Mouse (Mus musculus) forebrain, embryonic 10.5 days (tissue): ENCODE measurements at regions not wholly inside any gene's neighbourhood (a gene's known extent, or its start where the extent isn't known, plus 50 kb on each side); places are given as distances from the start of the nearest gene placed in this dataset.

Experiments used
- DNase-seq: peaks from one replicate; pipeline ENCODE4 v3.0.0-alpha.2; 2017; ENCODE audit warnings: low spot score; ENCODE audit errors: extremely low spot score
- H3K27ac ChIP-seq: fragments of 300-500 bp; sonication (generic); 2 replicates; pipeline ENCODE4 v1.5.1; 2016; ENCODE audit warnings: mild to moderate bottlenecking
- H3K27me3 ChIP-seq: fragments of 300-500 bp; sonication (generic); 2 replicates; pipeline ENCODE4 v1.6.1; 2016; ENCODE audit warnings: mild to moderate bottlenecking; ENCODE audit not compliant: poor library complexity, severe bottlenecking
- H3K36me3 ChIP-seq: fragments of 300-500 bp; sonication (generic); replicated peaks from 2 replicates; pipeline ENCODE4 v1.6.1; 2016; ENCODE audit warnings: mild to moderate bottlenecking, moderate library complexity
- H3K4me1 ChIP-seq: fragments of 300-500 bp; sonication (generic); 2 replicates; pipeline ENCODE4 v1.6.1; 2016
- H3K4me3 ChIP-seq: fragments of 300-500 bp; sonication (generic); 2 replicates; pipeline ENCODE4 v1.5.1; 2016; ENCODE audit warnings: mild to moderate bottlenecking, moderate library complexity
- H3K9me3 ChIP-seq: fragments of 300-500 bp; sonication (generic); 2 replicates; pipeline ENCODE4 v1.6.1; 2016; ENCODE audit warnings: mild to moderate bottlenecking, moderate library complexity
- WGBS: fragments of 180-500 bp; shearing (Covaris S2); methylation state at CpG from one replicate; pipeline ENCODE4 v1.1.7; 2016; 5-methylcytosine and 5-hydroxymethylcytosine counted together

DNA sequence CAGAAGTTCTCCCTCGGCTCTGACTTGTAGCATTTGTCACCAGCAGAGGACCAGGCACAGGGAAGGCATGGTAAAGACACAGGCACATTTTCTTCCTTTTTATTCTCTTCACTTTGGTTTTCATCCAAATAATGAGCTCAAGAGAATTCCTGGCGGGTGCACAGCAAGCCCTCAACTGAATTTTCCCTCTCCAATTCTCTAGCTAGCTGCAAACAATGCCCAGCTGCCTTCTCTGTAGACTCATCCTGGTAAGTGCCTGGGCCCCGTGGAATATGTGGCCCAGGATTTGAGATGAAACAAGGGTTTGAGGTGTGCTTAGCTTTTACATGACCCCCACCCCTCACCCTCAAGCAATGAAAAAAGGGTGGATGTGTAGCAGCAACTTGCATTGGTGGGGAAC, 90.4 kb downstream of the Otol1 start:
- Histone ChIP-seq H3K4me1 (no peaks in the 10 kb centered on the region), H3K36me3 (no peaks in the 10 kb centered on the region), H3K27me3 (peaks cover 11% of the 10 kb centered on the region), H3K4me3 (no peak overlapping the region), H3K9me3 (no peaks in the 10 kb centered on the region), H3K27ac (no peak overlapping the region)
- no peak for DNase-seq
- 36% methylated on average over 3 of the region's 3 CpGs for WGBS

DNA sequence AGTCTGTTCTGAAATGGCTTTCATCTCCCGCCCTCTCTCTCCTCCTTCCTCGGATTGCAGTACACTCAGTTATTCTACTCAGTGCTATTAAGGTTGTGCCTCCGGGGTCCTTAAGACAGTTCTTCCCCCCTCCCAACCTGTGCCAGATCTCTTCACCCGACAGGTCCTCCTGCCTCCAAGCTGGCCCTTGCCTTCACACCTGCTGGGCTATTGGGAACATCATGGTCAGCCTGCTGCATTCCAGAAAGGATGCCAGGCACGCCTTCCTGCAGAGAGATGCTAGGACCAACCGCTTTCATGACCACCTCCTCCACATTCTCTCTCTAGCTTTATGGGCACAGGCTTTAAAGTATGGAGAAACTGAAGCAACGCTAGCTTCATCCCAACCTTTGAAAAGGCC, 94.7 kb downstream of the Otol1 start:
- WGBS = 65% methylated on average over 7 of the region's 7 CpGs

DNA sequence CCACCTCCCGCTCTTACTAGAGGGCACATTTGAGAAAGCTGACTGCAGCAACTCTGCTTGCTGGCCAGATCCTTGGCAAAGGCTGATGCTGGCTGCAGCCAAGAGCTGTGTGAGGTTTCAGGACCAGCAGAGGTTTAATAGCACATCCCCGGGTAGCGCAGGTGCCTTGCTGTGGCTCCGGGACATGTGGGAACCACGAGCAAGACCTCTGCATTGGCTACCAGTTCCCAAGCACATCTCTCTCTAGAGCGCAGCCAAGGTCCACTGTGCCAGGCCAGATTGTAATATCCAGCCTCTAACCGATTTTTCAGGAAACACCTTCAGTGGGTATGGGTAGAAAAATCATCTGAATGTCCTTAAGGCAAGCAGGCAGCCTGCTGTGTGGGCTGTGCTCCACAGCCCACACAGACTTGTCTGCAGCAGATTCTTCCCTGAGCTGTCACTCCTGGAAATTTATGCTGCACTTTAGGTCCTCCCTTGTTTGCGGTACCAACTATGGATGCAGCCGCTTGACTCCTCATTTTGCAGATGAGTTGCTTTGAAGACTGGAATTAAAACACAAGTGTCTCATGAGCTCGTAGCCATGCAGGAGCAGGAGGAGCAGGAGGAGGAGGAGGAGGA, 95.3 kb downstream of the Otol1 start:
- WGBS = 84% methylated on average over 9 of the region's 10 CpGs

More for the DNA sequence above, 94.7 kb downstream of the Otol1 start:
- Histone ChIP-seq H3K36me3 (no peaks in the 10 kb centered on the region), H3K27me3 (peaks cover 14% of the 10 kb centered on the region), H3K4me1 (peaks cover 5% of the 10 kb centered on the region; the same call in 1 of the 2 replicates), H3K4me3 (no peak overlapping the region), H3K27ac (no peak overlapping the region), H3K9me3 (no peaks in the 10 kb centered on the region)
- no peak for DNase-seq

DNA sequence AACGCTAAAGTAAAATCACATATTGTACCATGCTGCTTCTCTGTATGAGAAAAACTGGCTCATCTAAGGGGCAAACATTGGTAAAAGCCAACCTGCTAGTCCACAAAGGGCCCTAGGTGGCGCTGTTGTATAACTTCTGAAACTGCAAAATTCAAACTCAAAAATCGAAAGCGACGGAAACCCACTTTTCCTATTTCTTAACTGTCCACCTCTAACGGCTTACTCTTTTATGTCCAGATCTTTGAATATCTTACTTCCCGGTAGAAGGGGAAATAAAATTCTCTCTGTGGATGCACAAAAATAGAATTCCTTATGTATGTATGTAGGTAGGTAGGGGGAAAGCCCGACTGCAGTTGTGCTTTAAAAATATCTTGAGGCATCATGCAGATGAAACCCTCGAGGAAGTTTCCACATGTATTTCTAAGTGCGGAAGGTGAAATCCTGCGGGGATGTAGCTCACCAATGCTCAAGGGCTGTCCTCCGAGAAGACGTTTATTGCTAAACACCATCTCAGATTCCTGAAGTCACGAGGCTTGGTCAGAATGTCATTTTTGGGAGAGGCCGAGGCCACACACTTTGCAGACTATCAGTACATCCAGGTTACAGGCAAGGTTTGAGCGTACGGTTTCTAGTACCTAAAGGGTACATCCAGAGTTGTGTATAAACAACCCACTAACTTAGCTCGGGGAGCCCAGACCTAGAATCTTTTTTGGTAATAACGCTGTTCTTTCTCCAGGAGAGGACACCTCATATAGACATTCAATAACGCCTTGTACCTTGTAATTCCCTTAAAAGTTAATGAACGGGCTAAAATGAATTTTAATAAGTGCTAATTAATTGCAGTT, 96.8 kb downstream of the Otol1 start:
- WGBS = 17% methylated on average over 21 of the region's 21 CpGs
- no peaks in the 10 kb centered on the region for H3K36me3 ChIP-seq
- no peaks in the 10 kb centered on the region for H3K9me3 ChIP-seq
- DNase-seq = peak; percentile 66
- peaks cover 5% of the 10 kb centered on the region; the same call in 1 of the 2 replicates for H3K4me1 ChIP-seq
- H3K4me3 ChIP-seq = peak overlapping the region; percentile 51
- peak overlapping the region; percentile 84 for H3K27ac ChIP-seq
- H3K27me3 ChIP-seq = peaks cover 14% of the 10 kb centered on the region

More for the DNA sequence above, 95.3 kb downstream of the Otol1 start:
- no peaks in the 10 kb centered on the region for H3K36me3 ChIP-seq
- H3K9me3 ChIP-seq = no peaks in the 10 kb centered on the region
- peaks cover 14% of the 10 kb centered on the region for H3K27me3 ChIP-seq
- no peak overlapping the region for H3K4me3 ChIP-seq
- H3K4me1 ChIP-seq = peaks cover 5% of the 10 kb centered on the region; the same call in 1 of the 2 replicates
- DNase-seq = no peak
- no peak overlapping the region for H3K27ac ChIP-seq

DNA sequence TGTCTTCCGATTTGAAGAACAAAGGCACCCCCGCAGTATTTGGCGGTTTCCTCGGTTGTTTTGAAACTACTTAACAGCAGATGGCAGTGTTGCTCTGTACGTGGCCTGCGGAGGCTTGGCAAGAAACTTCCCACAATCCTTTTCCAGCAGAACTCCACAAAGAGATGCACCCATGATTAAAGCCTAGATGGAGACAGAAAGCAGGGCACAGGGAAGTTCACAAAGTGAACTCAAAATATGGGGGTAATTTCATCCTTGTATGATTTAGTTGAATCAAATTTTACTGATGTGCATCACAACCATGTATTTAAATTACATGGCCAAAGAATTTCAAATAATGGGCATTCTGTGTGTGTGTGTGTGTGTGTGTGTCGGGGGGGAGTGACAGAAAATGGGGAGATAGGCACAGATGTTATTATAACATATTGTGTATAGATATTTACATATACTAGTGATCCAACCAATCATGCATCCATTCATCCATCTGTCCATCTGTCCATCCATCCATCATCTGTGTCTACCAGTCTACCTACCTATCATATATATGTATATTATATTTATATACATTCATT, 97.5 kb downstream of the Otol1 start:
- H3K4me3 ChIP-seq = peak overlapping the region; percentile 51
- H3K4me1 ChIP-seq = peaks cover 5% of the 10 kb centered on the region; the same call in 1 of the 2 replicates
- no peaks in the 10 kb centered on the region for H3K9me3 ChIP-seq
- peak overlapping the region; percentile 84 for H3K27ac ChIP-seq
- peak; percentile 62 for DNase-seq
- peaks cover 14% of the 10 kb centered on the region for H3K27me3 ChIP-seq
- H3K36me3 ChIP-seq = no peaks in the 10 kb centered on the region
- 22% methylated on average over 7 of the region's 7 CpGs for WGBS

DNA sequence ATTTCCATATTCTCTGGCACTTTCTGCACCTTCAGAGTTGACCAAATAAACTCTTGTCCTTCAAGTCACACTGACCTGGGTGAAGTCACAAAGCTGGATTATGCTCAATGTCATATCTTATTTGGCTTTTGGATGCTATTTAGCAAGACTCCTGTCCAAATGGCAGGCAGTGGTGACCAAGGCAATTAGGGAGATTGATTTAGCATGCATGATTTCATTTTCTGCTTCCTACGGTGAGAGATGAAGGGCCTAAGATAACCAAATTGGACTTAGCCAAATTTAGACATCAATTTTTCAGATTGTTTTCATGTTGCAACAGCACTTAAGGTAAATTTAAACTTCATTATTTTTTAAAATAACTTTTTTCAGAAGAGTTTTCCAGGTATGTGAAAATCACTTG, 98.1 kb downstream of the Otol1 start:
- peaks cover 14% of the 10 kb centered on the region for H3K27me3 ChIP-seq
- no peak overlapping the region for H3K27ac ChIP-seq
- 75% methylated on average over 1 of the region's 1 CpGs for WGBS
- no peak overlapping the region for H3K4me3 ChIP-seq
- peaks cover 5% of the 10 kb centered on the region; the same call in 1 of the 2 replicates for H3K4me1 ChIP-seq
- no peaks in the 10 kb centered on the region for H3K36me3 ChIP-seq
- no peak for DNase-seq
- H3K9me3 ChIP-seq = no peaks in the 10 kb centered on the region

DNA sequence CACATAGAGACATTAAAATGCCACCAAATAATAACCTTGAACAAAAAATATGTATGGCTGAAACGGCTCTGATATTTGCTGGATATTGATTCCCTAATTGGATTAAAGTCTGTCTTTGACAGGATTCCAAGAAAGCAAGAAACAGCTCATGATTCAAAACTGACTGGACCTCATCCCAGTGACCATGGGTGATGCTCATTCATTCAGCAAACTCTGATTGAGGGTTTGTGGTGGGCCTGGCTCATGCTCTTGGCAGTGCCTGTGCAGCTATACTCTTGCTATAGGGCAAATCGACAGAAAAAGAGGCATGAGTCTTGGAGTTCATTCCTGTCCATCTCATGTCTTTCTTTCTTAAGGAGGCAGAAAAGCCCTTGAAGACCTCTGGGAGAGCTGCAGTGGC, 98.7 kb downstream of the Otol1 start:
- Histone ChIP-seq H3K9me3 (no peaks in the 10 kb centered on the region), H3K27ac (no peak overlapping the region), H3K4me1 (peaks cover 5% of the 10 kb centered on the region; the same call in 1 of the 2 replicates), H3K4me3 (no peak overlapping the region), H3K36me3 (no peaks in the 10 kb centered on the region), H3K27me3 (peaks cover 14% of the 10 kb centered on the region)
- WGBS = 92% methylated on average over 2 of the region's 2 CpGs
- DNase-seq = no peak

DNA sequence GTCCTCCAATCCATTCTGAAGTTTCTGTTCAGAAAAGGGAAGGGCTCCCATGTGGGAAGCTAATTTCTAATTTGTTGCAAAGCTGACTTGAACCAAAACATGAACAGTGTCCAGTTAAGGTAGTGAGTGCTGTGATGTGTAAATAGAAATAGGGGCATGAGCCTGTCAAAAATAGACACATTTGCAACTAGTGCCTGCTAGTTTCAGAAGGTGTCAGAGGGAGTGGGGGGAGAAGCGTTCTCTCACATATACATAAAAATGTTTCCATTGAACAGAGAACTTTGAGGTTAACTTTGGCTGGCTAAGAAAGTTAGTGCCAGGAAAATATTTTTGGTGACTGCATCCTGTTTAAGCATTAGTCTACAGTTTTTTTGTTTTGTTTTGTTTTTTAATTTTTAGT, 118.8 kb downstream of the Otol1 start:
- H3K4me1 ChIP-seq = no peaks in the 10 kb centered on the region
- no peak for DNase-seq
- no peaks in the 10 kb centered on the region for H3K36me3 ChIP-seq
- 100% methylated on average over 1 of the region's 1 CpGs for WGBS
- no peaks in the 10 kb centered on the region for H3K27me3 ChIP-seq
- H3K27ac ChIP-seq = no peak overlapping the region
- H3K9me3 ChIP-seq = no peaks in the 10 kb centered on the region
- H3K4me3 ChIP-seq = no peak overlapping the region

DNA sequence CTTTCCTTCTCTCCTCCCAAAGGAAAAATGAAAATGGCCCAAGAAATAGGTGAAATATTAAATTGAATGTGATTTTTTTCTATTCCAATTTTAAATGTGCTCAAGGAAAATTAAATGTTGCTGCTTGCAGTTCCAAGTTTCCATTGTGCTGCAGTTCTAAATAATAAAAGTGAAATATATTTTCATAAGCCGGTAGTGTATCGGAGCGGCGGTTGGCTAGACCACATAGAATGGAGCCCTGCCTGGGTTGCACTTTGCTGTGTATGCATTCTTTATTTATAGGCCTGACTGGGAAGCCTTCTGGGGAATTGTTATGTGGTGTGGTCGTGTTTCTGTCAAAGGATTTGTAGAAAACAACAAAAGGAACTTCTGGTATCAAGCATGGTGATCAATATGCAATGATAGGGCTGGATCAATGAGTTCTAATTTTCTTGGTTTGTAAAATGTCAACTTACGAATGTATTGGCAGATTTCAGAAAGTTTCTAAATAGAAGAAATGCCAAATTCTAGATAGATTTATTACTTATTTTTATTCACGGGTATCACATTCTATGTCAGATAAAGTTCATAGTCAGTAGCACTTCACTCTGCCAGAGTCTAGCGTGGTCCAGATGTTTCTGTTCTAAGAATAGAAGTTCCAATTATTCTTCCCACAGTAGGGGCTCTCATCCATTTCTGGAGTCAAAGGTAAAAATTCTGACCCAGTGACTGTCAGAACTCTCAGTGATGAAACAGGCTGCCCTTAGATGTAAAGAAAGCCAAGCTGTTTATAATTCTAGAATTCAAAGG, 123.0 kb downstream of the Otol1 start:
- Histone ChIP-seq H3K36me3 (no peaks in the 10 kb centered on the region), H3K27ac (no peak overlapping the region), H3K27me3 (no peaks in the 10 kb centered on the region), H3K4me3 (no peak overlapping the region), H3K4me1 (no peaks in the 10 kb centered on the region), H3K9me3 (no peaks in the 10 kb centered on the region)
- DNase-seq = no peak
- WGBS = 88% methylated on average over 8 of the region's 8 CpGs

DNA sequence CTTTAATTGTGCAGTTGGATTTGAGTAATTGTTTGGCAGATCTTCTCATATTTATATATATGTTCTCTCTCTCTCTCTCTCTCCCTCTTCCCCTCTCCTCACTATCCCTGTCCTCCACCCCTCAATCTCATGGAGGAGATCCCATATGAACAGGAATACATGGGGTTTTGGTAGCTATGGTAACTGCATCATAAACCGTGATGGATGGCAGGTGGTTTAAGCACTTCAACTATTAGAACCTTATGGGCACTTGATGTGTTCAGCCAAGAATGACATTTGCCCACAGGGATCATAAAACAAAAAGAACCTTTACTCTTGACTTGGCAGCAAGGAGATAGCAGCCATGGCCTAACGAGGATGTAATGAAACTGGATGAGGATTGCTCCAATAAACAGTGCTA, 127.5 kb downstream of the Otol1 start:
- H3K27ac ChIP-seq = no peak overlapping the region
- H3K27me3 ChIP-seq = no peaks in the 10 kb centered on the region
- no peaks in the 10 kb centered on the region for H3K4me1 ChIP-seq
- no peak overlapping the region for H3K4me3 ChIP-seq
- no peaks in the 10 kb centered on the region for H3K9me3 ChIP-seq
- H3K36me3 ChIP-seq = no peaks in the 10 kb centered on the region
- DNase-seq = no peak
- WGBS = 85% methylated on average over 2 of the region's 2 CpGs

DNA sequence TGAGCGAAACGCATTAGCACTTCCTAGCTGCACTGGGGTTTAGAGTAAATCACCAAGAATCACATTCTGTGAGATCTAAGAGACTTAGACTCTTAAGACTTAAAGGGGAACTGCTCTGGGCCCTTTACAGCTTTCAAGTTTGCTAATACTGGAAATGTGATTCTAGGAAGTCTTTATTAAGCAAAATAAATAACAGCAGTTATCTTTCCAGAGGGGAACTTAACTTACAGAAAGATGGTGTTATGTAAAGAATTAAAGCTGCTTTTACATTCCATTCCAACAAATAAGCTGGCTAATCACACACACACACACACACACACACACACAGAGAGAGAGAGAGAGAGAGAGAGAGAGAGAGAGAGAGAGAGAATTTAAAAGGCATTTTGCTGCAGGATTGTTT, 131.1 kb downstream of the Otol1 start:
- WGBS = 91% methylated on average over 2 of the region's 2 CpGs
- Histone ChIP-seq H3K4me3 (no peak overlapping the region), H3K9me3 (no peaks in the 10 kb centered on the region), H3K27ac (no peak overlapping the region), H3K4me1 (no peaks in the 10 kb centered on the region), H3K36me3 (no peaks in the 10 kb centered on the region), H3K27me3 (no peaks in the 10 kb centered on the region)
- no peak for DNase-seq

DNA sequence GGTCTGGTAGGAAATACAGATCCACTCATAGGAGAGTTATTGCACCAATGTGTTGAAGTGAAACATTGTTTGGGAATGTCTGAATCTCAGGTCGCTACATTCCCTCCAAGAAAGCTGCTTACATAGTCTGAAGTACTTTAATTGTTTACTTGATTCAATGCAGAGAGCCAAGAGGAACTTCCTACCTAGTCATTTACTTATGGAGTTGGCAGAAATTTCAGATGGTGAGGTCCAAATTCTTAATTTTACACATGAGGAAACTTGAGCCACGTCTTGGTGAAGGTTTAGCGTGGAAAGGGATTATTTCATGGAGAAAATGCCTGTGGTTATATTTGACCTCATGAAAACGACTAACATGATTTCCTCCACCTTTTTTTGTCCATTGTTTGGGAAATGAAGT, 131.5 kb downstream of the Otol1 start:
- Histone ChIP-seq H3K27ac (no peak overlapping the region), H3K36me3 (no peaks in the 10 kb centered on the region), H3K4me1 (no peaks in the 10 kb centered on the region), H3K9me3 (no peaks in the 10 kb centered on the region), H3K27me3 (no peaks in the 10 kb centered on the region), H3K4me3 (no peak overlapping the region)
- no peak for DNase-seq
- 76% methylated on average over 4 of the region's 4 CpGs for WGBS
